Mouse (Mus musculus) adrenal gland, postnatal 10 days (tissue): Measurements from ENCODE around the gene Gm20909. TPM values are rescaled to one million over a fixed set of nuclear protein-coding genes. Genes with fewer than 3 reads are reported as not detected.
"Not testable (repeated sequence)": the region's sequence is repeated elsewhere in the genome, so short reads cannot be mapped to it uniquely, and the experiment has no call there.

Experiments used
- DNase-seq: peaks from one replicate; pipeline ENCODE4 v3.0.0; 2021; ENCODE audit warnings: mixed read lengths
- long read RNA-seq, 2 experiments: library from polyadenylated mRNA; stranded (forward); transcript quantifications; one replicate each; pipeline ENCODE4 v2.0.0; 2021
- total RNA-seq, 2 experiments: library from RNA; stranded (reverse); gene quantifications; 2 replicates each; pipeline ENCODE4 v1.2.3; 2021

Gm20909 gene
- not detected for total RNA-seq
- long read RNA-seq, experiment 1: 0 reads
- long read RNA-seq, experiment 2: 0 reads

GRCm38 (mm10) chrY:21164270-21164669 lies at the start of gene Gm20909:
Gene Gm20909 (plus strand): TSS chrY:21164570.
- DNase-seq: not testable (repeated sequence)

Other genes with a start within 250 kb of the Gm20909 start
- gene Gm29866, start 170.9 kb upstream of the Gm20909 start, total RNA-seq: not detected
- gene Gm20865, start 77.0 kb downstream of the Gm20909 start, total RNA-seq: not detected